Mouse (Mus musculus) lung, postnatal 0 days (tissue): ENCODE data around the gene Mfsd11. TPM values are rescaled to one million over a fixed set of nuclear protein-coding genes. Genes with fewer than 3 reads are reported as not detected.
A peak's percentile ranks its signal among the peaks of the same experiment; 100 is the strongest.
"Not testable (repeated sequence)": the region's sequence is repeated elsewhere in the genome, so short reads cannot be mapped to it uniquely, and the experiment has no call there.

ENCODE experiments used
- ATAC-seq: fragments of 200-750 bp; cut with Nextera tagmentation; 2 replicates; pipeline ENCODE4 v1.8.0; 2017; ENCODE audit warnings: moderate library complexity
- DNase-seq: peaks from one replicate; pipeline ENCODE4 v3.0.0-alpha.2; 2016; ENCODE audit warnings: low spot score
- H3K27ac ChIP-seq: fragments of 300-500 bp; sonication (generic); 2 replicates; pipeline ENCODE4 v1.5.1; 2014; ENCODE audit warnings: antibody characterized with exemption, mild to moderate bottlenecking, low read length, mixed read lengths
- H3K27me3 ChIP-seq: fragments of 300-500 bp; sonication (generic); replicated peaks from 2 replicates; pipeline ENCODE4 v1.6.1; 2014; ENCODE audit warnings: low read length, mixed read lengths; ENCODE audit not compliant: insufficient read depth
- H3K36me3 ChIP-seq: fragments of 300-500 bp; sonication (generic); 2 replicates; pipeline ENCODE4 v1.6.1; 2014; ENCODE audit warnings: low read length, mixed read lengths; ENCODE audit not compliant: insufficient read depth
- H3K4me1 ChIP-seq: fragments of 300-500 bp; sonication (generic); 2 replicates; pipeline ENCODE4 v1.6.1; 2014; ENCODE audit warnings: antibody characterized with exemption, low read depth, low read length, mixed read lengths; ENCODE audit not compliant: insufficient read depth
- H3K4me2 ChIP-seq: fragments of 300-500 bp; sonication (generic); replicated peaks from 2 replicates; pipeline ENCODE4 v1.6.1; 2014; ENCODE audit warnings: low read depth, mild to moderate bottlenecking, low read length, moderate library complexity, mixed read lengths
- H3K4me3 ChIP-seq: fragments of 300-500 bp; sonication (generic); 2 replicates; pipeline ENCODE4 v1.5.1; 2014; ENCODE audit warnings: low read depth, low read length
- H3K9ac ChIP-seq: fragments of 300-500 bp; sonication (generic); replicated peaks from 2 replicates; pipeline ENCODE4 v1.6.1; 2014; ENCODE audit warnings: low read depth, mild to moderate bottlenecking
- H3K9me3 ChIP-seq: fragments of 300-500 bp; sonication (generic); 2 replicates; pipeline ENCODE4 v1.6.1; 2016; ENCODE audit warnings: low read length, mixed read lengths
- CTCF ChIP-seq: IDR thresholded peaks from 2 replicates; pipeline ENCODE4 v1.5.1; 2016; ENCODE audit warnings: antibody characterized with exemption, mild to moderate bottlenecking
- EP300 ChIP-seq: IDR thresholded peaks from 2 replicates; pipeline ENCODE4 v1.6.1; 2016; ENCODE audit warnings: antibody characterized with exemption, mild to moderate bottlenecking, control low read depth
- WGBS: fragments of 180-500 bp; shearing (Covaris S2); extraction: QIAGEN DNeasy Blood & Tissue Kit; methylation state at CpG from one replicate; pipeline ENCODE4 v1.1.7; 2014; 5-methylcytosine and 5-hydroxymethylcytosine counted together
- polyA plus RNA-seq: library from polyadenylated mRNA; unstranded; fragments of >200 nt; fragmentation: Nextera tagmentation; extraction: Ambion mirVana; gene quantifications from 2 replicates; pipeline ENCODE4 v1.2.1, GENCODE M21; 2015

Gene Mfsd11
- polyA plus RNA-seq, 1 experiment from 2014 or later = 44.7 TPM

- H3K4me2 ChIP-seq = peak overlapping the region; percentile 48
- 0 out of 2 replicates have a peak, but pooled peaks cover 2% of the 10 kb centered on the region for H3K27me3 ChIP-seq
- H3K4me3 ChIP-seq = no peak overlapping the region; the same call in 1 of the 2 replicates
- H3K4me1 ChIP-seq = no peaks in the 10 kb centered on the region
- no peak overlapping the region for H3K27ac ChIP-seq
- H3K9ac ChIP-seq = no peak overlapping the region
- no peaks in the 10 kb centered on the region for H3K36me3 ChIP-seq
- no peak for TF ChIP-seq EP300
- TF ChIP-seq CTCF = peak; percentile 92
- DNase-seq (peak; percentile 91), ATAC-seq (peak; percentile 67)
- 2% methylated on average over 27 of the region's 28 CpGs for WGBS
- no peaks in the 10 kb centered on the region for H3K9me3 ChIP-seq
Measured at GRCm38 (mm10) chr11:116885275-116886151, 33.3 kb downstream of the Mfsd11 start.

- TF ChIP-seq CTCF (no peak), EP300 (no peak)
- H3K27me3 ChIP-seq = 0 out of 2 replicates have a peak, but pooled peaks cover 2% of the 10 kb centered on the region
- ATAC-seq (no peak), DNase-seq (no peak)
- H3K4me3 ChIP-seq = no peak overlapping the region
- no peak overlapping the region for H3K4me2 ChIP-seq
- H3K36me3 ChIP-seq = no peaks in the 10 kb centered on the region
- no peaks in the 10 kb centered on the region for H3K9me3 ChIP-seq
- H3K27ac ChIP-seq = no peak overlapping the region
- no peak overlapping the region for H3K9ac ChIP-seq
- WGBS = 51% methylated on average over 5 of the region's 5 CpGs
- H3K4me1 ChIP-seq = no peaks in the 10 kb centered on the region
Measured at GRCm38 (mm10) chr11:116887136-116887535, 34.9 kb downstream of the Mfsd11 start.

DNA sequence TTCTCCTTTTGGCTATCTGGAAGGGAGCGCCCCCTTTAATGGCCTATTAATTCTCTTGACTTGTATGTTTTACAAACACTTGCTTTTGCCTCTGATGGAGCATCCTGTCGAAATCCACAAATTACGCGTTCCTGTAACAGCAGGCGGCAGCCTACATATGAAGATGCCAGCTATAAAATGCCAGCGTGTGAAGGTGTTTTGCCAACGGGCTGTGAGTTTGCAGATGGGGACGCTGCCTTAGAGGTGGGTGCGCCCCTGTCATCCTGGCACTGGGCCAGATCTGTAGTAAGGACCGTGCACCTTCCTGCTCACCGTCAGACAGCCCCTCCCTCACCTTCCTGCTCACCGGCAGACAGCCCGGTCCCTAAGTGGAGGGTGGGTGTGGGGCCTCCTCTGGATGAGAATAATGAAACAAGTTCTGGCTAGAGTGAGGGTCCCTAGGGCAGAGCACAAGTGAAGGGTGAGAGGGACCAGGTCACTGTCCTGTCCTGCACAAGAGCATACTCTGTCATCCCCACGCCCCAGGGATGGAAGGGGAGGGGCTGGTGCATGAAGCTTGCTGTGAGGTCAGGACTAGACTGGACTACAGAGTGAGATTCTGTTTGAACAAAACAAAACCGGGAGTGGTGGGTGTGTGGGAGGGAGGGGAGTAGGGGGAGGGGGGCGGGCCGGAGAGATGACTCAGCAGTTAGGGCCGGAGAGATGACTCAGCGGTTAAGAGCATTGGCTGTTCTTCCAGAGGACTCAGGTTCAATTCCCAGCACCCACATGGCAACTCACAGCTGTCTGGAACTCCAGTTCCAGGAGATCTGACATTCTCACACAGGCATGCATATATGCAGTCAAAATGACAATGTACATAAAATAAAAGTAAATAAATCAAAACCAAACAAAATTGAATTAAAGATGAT is 41.5 kb downstream of the Mfsd11 start:
- DNase-seq (no peak), ATAC-seq (no peak)
- Histone ChIP-seq H3K4me1 (no peaks in the 10 kb centered on the region), H3K4me3 (no peak overlapping the region), H3K27me3 (no peaks in the 10 kb centered on the region), H3K9ac (no peak overlapping the region), H3K4me2 (no peak overlapping the region), H3K27ac (no peak overlapping the region), H3K36me3 (no peaks in the 10 kb centered on the region), H3K9me3 (no peaks in the 10 kb centered on the region)
- 46% methylated on average over 19 of the region's 19 CpGs for WGBS
- TF ChIP-seq CTCF (no peak), EP300 (no peak)

DNA sequence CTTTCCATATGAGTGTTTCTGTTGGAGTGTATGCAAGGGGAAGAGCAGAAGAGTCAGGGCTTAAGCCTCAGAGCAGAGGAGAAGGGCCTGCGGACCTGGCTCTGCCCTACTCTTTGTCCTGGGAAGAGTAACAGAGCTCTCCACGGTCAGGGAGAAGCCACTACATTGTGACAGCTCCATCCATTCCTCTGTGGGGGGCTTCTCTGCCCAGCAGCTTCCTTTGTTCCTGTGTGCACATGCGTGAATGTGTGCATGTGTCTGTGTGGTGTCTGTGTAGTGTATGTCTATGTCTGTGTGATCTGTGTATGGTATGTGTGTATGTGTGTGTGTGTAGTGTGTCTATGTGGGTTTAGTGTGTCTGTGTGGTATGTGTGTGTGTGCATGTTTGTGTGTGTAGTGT is 43.2 kb downstream of the Mfsd11 start:
- Histone ChIP-seq H3K36me3 (no peaks in the 10 kb centered on the region), H3K9ac (no peak overlapping the region), H3K9me3 (no peaks in the 10 kb centered on the region), H3K4me1 (no peaks in the 10 kb centered on the region), H3K27ac (no peak overlapping the region), H3K4me2 (no peak overlapping the region), H3K4me3 (no peak overlapping the region), H3K27me3 (no peaks in the 10 kb centered on the region)
- ATAC-seq = no peak
- 72% methylated on average over 3 of the region's 3 CpGs for WGBS
- no peak for TF ChIP-seq CTCF
- TF ChIP-seq EP300 = no peak
- DNase-seq = no peak

GRCm38 (mm10) chr11:116899247-116899646 is 47.0 kb downstream of the Mfsd11 start:
- Histone ChIP-seq H3K9me3 (no peaks in the 10 kb centered on the region), H3K36me3 (no peaks in the 10 kb centered on the region), H3K27me3 (no peaks in the 10 kb centered on the region), H3K4me1 (no peaks in the 10 kb centered on the region), H3K9ac (no peak overlapping the region), H3K4me3 (no peak overlapping the region), H3K4me2 (no peak overlapping the region), H3K27ac (no peak overlapping the region)
- no peak for ATAC-seq
- no peak for TF ChIP-seq EP300
- TF ChIP-seq CTCF = no peak
- DNase-seq = no peak
- WGBS = 91% methylated on average over 12 of the region's 12 CpGs

DNA sequence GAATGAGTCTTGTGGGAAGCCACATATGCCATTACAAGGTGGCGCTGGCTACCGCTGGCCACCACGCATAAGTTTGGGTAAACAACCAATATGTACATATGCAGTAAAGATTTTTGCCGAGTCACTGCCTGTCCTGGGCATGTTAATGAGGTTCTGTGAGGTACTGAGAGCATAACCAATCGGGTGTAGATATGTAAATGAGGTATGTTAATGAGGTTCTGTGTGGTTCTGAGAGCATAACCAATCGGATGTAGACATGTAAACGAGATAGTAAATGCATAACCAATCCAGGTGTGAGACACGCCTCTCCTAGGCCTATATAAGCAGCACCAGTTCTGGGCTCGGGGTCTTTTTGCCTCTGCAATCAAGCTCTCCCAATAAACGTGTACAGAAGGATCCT is 50.3 kb downstream of the Mfsd11 start:
- not testable (repeated sequence) for H3K27ac ChIP-seq, H3K9me3 ChIP-seq, ATAC-seq, H3K36me3 ChIP-seq, DNase-seq, H3K4me2 ChIP-seq, H3K9ac ChIP-seq, H3K4me3 ChIP-seq, H3K4me1 ChIP-seq, H3K27me3 ChIP-seq
- 87% methylated on average over 10 of the region's 10 CpGs for WGBS
